Mouse (Mus musculus) G1E (cell line): Measurements from ENCODE around the gene Tmem18. TPM values are rescaled to one million over a fixed set of nuclear protein-coding genes. Genes with fewer than 3 reads are reported as not detected.

Experiments used
- ATAC-seq: 2 replicates; pipeline ENCODE4 v1.8.0; 2016; ENCODE audit warnings: mild to moderate bottlenecking; ENCODE audit not compliant: insufficient number of reproducible peaks, poor library complexity, low FRiP score, severe bottlenecking; ENCODE audit errors: extremely low read depth
- DNase-seq: peaks from one replicate; pipeline ENCODE4 v3.0.0; 2012; ENCODE audit warnings: low spot score
- H3K27me3 ChIP-seq: 2 replicates; pipeline ENCODE4 v1.6.1; 2012; ENCODE audit warnings: mild to moderate bottlenecking, low read length, inconsistent platforms; ENCODE audit not compliant: insufficient read depth
- H3K36me3 ChIP-seq: replicated peaks from 2 replicates; pipeline ENCODE3; 2012; ENCODE audit warnings: mild to moderate bottlenecking, inconsistent platforms
- H3K4me1 ChIP-seq: 2 replicates; pipeline ENCODE4 v1.6.1; 2012; ENCODE audit warnings: low read depth, low read length, inconsistent platforms, mixed read lengths; ENCODE audit not compliant: insufficient read depth
- H3K4me3 ChIP-seq: 2 replicates; pipeline ENCODE4 v1.5.1; 2012; ENCODE audit warnings: low read depth, mild to moderate bottlenecking, inconsistent platforms, low read length, moderate library complexity, mixed read lengths
- H3K9me3 ChIP-seq: replicated peaks from 2 replicates; pipeline ENCODE4 v1.6.1; 2012; ENCODE audit warnings: inconsistent platforms
- CTCF ChIP-seq: IDR thresholded peaks from 2 replicates; pipeline ENCODE4 v1.5.1; 2012; ENCODE audit warnings: low read depth, low read length, inconsistent platforms, mixed read lengths
- GATA1 ChIP-seq: IDR thresholded peaks from 2 replicates; pipeline ENCODE4 v1.6.1; 2012; ENCODE audit warnings: borderline replicate concordance, low read length, inconsistent platforms, mixed read lengths
- GATA2 ChIP-seq: IDR thresholded peaks from 2 replicates; pipeline ENCODE4 v1.6.1; 2012; ENCODE audit warnings: low read depth, low read length, inconsistent platforms, borderline replicate concordance
- POLR2AphosphoS5 ChIP-seq: IDR thresholded peaks from 2 replicates; pipeline ENCODE4 v1.6.1; 2012; ENCODE audit warnings: low read depth, low read length, inconsistent platforms; ENCODE audit not compliant: insufficient replicate concordance
- TAL1 ChIP-seq: conservative IDR thresholded peaks from 2 replicates; pipeline ENCODE4 v1.6.1; 2012; ENCODE audit warnings: low read depth, low read length, inconsistent platforms, mixed read lengths
- polyA plus RNA-seq: library from polyadenylated mRNA; stranded (reverse); fragments of >175 nt; gene quantifications from 2 replicates; pipeline ENCODE4 v1.2.3, GENCODE M21; 2012
- total RNA-seq, 2 experiments: library from RNA; stranded (forward) in 1 of 2; stranded (reverse) in 1 of 2; fragments of 200-1000 nt in 1 of 2; fragments of >200 nt in 1 of 2; fragmentation: Nextera tagmentation in 1 of 2; gene quantifications; 2 replicates each; pipeline ENCODE4 v1.2.3; 2014 to 2017

Tmem18 gene
- total and polyA plus RNA-seq, 3 experiments: 3.4 to 55.6 (median 54.6) TPM

DNA sequence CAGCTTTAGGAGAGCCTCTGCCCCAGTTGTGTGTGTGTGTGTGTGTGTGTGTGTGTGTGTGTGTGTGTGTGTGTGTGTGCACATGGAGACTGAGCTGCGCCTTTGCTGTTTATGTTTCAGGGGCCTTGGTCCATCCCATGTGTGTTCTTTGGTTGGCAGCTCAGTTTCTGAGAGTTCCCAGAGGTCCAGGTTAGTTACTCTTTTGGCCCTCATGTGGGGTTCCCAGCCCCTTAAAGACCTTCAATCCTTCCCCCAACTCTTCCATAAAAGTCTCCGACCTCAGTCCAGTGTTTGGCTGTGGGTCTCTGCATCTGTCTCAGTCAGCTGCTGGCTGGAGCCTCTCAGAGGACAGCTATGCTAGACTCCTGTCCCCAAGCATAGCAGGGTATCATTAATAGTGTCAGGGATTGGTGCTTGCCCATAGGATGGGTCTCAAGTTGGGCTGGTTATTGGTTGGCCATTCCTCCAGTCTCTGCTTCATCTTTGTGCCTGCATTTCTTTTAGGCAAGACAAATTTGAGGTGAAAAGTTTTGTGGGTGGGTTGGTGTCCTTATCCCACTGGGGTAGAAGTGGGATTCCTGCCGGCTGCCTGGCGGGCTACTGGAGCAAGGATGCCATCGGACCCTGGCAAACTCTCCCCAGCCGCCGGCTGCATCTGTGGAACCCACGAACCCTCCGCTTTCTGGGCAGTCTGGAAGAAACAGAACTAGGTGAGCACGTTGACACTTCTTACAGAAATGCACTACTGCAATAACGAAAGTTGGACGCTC, 455 bp upstream of the Tmem18 start:
- peaks cover 33% of the 10 kb centered on the region for H3K36me3 ChIP-seq
- no peaks in the 10 kb centered on the region for H3K9me3 ChIP-seq
- DNase-seq: no peak
- H3K4me1 ChIP-seq: peaks cover 26% of the 10 kb centered on the region
- H3K4me3 ChIP-seq: peak overlapping the region; percentile 77
- TF ChIP-seq CTCF (no peak), POLR2AphosphoS5 (no peak), GATA2 (no peak), TAL1 (no peak), GATA1 (no peak)
- no peaks in the 10 kb centered on the region; the same call in 1 of the 2 replicates for H3K27me3 ChIP-seq
- ATAC-seq: no peak; the same call in none of the 2 replicates

GRCm38 (mm10) chr12:30584863-30585262, 637 bp downstream of the Tmem18 start:
- DNase-seq: peak; percentile 20
- H3K27me3 ChIP-seq: no peaks in the 10 kb centered on the region; the same call in 1 of the 2 replicates
- H3K36me3 ChIP-seq: peaks cover 43% of the 10 kb centered on the region
- H3K9me3 ChIP-seq: no peaks in the 10 kb centered on the region
- H3K4me1 ChIP-seq: peaks cover 26% of the 10 kb centered on the region
- peak; percentile 28 for ATAC-seq
- peak overlapping the region; percentile 77 for H3K4me3 ChIP-seq
- TF ChIP-seq POLR2AphosphoS5 (no peak), GATA1 (no peak), GATA2 (no peak), CTCF (no peak), TAL1 (no peak)

DNA sequence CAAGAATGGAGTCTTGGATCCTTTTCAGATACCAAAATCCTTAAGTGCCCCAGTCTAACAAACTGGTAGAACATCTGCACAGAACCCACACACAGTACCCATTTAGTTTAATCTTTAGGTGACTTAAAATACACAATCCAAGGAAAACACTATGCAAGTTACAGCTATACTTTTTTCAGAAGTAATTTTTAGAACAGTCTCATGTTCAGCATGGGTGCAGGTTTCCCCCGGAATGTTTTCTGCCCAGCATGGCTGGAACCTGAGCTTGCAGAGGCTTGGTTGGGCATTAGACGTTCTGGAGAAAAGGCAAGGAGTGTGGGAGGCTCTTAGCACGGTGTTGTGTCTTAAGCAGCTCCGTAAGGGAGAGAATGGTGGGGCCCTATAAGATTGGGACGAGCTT, 7.6 kb downstream of the Tmem18 start:
- H3K27me3 ChIP-seq: no peaks in the 10 kb centered on the region
- no peaks in the 10 kb centered on the region for H3K9me3 ChIP-seq
- H3K4me1 ChIP-seq: no peaks in the 10 kb centered on the region
- DNase-seq (no peak), ATAC-seq (no peak)
- no peak overlapping the region for H3K4me3 ChIP-seq
- no peak; the same call in 1 of the 2 replicates for TF ChIP-seq POLR2AphosphoS5
- no peak for TF ChIP-seq TAL1
- no peak for TF ChIP-seq CTCF
- TF ChIP-seq GATA1: no peak
- TF ChIP-seq GATA2: no peak
- peaks cover 55% of the 10 kb centered on the region for H3K36me3 ChIP-seq

DNA sequence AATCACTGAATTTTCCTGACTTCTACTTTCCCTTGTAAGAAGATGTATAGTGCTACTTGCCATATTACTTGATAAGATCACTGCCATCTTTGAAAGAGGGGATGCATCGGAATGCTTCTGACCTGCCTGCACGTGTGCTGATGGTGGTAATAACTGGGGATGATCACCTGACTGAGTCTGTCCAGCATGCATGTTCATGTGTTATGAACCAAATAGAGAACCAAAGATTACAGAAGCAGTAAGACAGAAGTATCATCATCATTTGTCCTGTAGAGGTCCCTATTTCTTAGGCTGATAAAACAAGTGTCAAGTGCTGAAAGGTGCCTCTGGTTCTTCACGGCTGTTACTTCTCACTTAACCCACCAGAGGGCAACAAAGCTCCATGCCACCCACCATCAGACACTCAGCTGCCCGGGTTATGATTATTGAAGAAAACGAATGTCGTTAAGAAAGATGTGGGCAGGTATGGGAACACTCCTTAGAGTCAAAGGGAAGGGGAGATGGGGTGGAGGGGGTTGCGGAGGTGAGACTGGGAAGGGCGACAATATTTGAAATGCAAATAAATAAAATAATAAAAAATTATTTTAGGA, 12.7 kb downstream of the Tmem18 start:
- no peak for TF ChIP-seq GATA1
- TF ChIP-seq TAL1: no peak
- TF ChIP-seq CTCF: peak; percentile 50
- Histone ChIP-seq H3K4me1 (no peaks in the 10 kb centered on the region; the same call in 1 of the 2 replicates), H3K9me3 (no peaks in the 10 kb centered on the region), H3K4me3 (no peak overlapping the region), H3K36me3 (peaks cover 7% of the 10 kb centered on the region), H3K27me3 (peaks cover 2% of the 10 kb centered on the region; the same call in 1 of the 2 replicates)
- ATAC-seq (peak; percentile 67), DNase-seq (peak; percentile 27)

DNA sequence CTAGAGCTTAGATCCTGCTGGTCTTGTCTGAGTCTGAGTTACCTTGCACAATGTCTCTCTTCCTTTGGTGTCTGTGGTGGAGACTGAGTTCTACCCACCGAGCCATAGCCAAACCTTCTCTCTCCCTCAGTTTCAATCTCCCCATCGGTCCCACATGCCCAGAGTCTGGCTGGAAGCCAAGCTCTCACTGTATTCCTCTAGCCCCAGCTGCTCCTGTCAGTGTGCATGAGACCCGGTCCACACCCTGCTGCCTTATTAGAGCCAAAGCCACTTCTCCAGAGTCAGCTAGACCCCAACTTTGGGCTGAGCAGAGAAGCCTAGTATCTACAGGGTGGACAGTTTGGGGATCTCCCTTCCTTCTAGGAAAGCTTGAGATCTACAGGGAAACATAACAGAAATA, 14.7 kb downstream of the Tmem18 start:
- no peaks in the 10 kb centered on the region for H3K36me3 ChIP-seq
- no peaks in the 10 kb centered on the region; the same call in 1 of the 2 replicates for H3K4me1 ChIP-seq
- H3K4me3 ChIP-seq: no peak overlapping the region
- TF ChIP-seq CTCF (no peak), GATA2 (no peak), GATA1 (no peak)
- DNase-seq (no peak), ATAC-seq (no peak)
- no peaks in the 10 kb centered on the region for H3K9me3 ChIP-seq
- peaks cover 2% of the 10 kb centered on the region; the same call in 1 of the 2 replicates for H3K27me3 ChIP-seq

- DNase-seq: no peak
- Histone ChIP-seq H3K27me3 (peaks cover 2% of the 10 kb centered on the region; the same call in 1 of the 2 replicates), H3K36me3 (no peaks in the 10 kb centered on the region)
Observed at GRCm38 (mm10) chr12:30599474-30599873, 15.2 kb downstream of the Tmem18 start.

More at GRCm38 (mm10) chr12:30599474-30599873, 15.2 kb downstream of the Tmem18 start:
- ATAC-seq: no peak
- Histone ChIP-seq H3K4me1 (no peaks in the 10 kb centered on the region; the same call in 1 of the 2 replicates), H3K4me3 (no peak overlapping the region), H3K9me3 (no peaks in the 10 kb centered on the region)
- TF ChIP-seq GATA1 (no peak), POLR2AphosphoS5 (no peak), TAL1 (no peak), CTCF (no peak), GATA2 (no peak)
